Mouse (Mus musculus) liver, postnatal 0 days (tissue): Measurements from ENCODE around the gene Kmt2c. TPM values are rescaled to one million over a fixed set of nuclear protein-coding genes. Genes with fewer than 3 reads are reported as not detected.

Experiments used
- ATAC-seq: fragments of 200-750 bp; cut with Nextera tagmentation; 2 replicates; pipeline ENCODE4 v1.8.0; 2017; ENCODE audit warnings: mild to moderate bottlenecking, moderate library complexity
- DNase-seq: peaks from one replicate; pipeline ENCODE4 v3.0.0-alpha.2; 2016
- H3K27ac ChIP-seq: fragments of 300-500 bp; sonication (generic); 2 replicates; pipeline ENCODE4 v1.5.1; 2014; ENCODE audit warnings: antibody characterized with exemption, moderate library complexity, mild to moderate bottlenecking, low read depth
- H3K27me3 ChIP-seq: fragments of 300-500 bp; sonication (generic); 2 replicates; pipeline ENCODE4 v1.6.1; 2014; ENCODE audit warnings: low read length, control low read depth, mixed read lengths; ENCODE audit not compliant: insufficient read depth
- H3K36me3 ChIP-seq: fragments of 300-500 bp; sonication (generic); replicated peaks from 2 replicates; pipeline ENCODE4 v1.6.1; 2014; ENCODE audit warnings: mild to moderate bottlenecking, control low read depth, low read length, moderate library complexity, mixed read lengths; ENCODE audit not compliant: insufficient read depth
- H3K4me1 ChIP-seq: fragments of 300-500 bp; sonication (generic); 2 replicates; pipeline ENCODE4 v1.6.1; 2014; ENCODE audit warnings: antibody characterized with exemption, mild to moderate bottlenecking, control low read depth; ENCODE audit not compliant: insufficient read depth
- H3K4me2 ChIP-seq: fragments of 300-500 bp; sonication (generic); 2 replicates; pipeline ENCODE4 v1.6.1; 2014; ENCODE audit warnings: low read depth, mild to moderate bottlenecking, low read length, moderate library complexity, mixed read lengths
- H3K4me3 ChIP-seq: fragments of 300-500 bp; sonication (generic); 2 replicates; pipeline ENCODE4 v1.5.1; 2014; ENCODE audit warnings: low read depth, low read length
- H3K9ac ChIP-seq: fragments of 300-500 bp; sonication (generic); replicated peaks from 2 replicates; pipeline ENCODE4 v1.6.1; 2014; ENCODE audit warnings: mild to moderate bottlenecking, moderate library complexity
- H3K9me3 ChIP-seq: fragments of 300-500 bp; sonication (generic); 2 replicates; pipeline ENCODE4 v1.6.1; 2016; ENCODE audit warnings: mild to moderate bottlenecking, control low read depth, low read length, mixed read lengths
- CTCF ChIP-seq: sonication (generic); IDR thresholded peaks from 2 replicates; pipeline ENCODE4 v1.5.1; 2016; ENCODE audit warnings: antibody characterized with exemption, low read depth
- EP300 ChIP-seq: IDR thresholded peaks from 2 replicates; pipeline ENCODE4 v1.6.1; 2016; ENCODE audit warnings: antibody characterized with exemption, low read depth, mild to moderate bottlenecking
- WGBS: fragments of 180-500 bp; shearing (Covaris S2); extraction: QIAGEN DNeasy Blood & Tissue Kit; methylation state at CpG from one replicate; pipeline ENCODE4 v1.1.7; 2014; ENCODE audit not compliant: insufficient replicate concordance; 5-methylcytosine and 5-hydroxymethylcytosine counted together
- polyA plus RNA-seq: library from polyadenylated mRNA; unstranded; fragments of >200 nt; fragmentation: Nextera tagmentation; extraction: Ambion mirVana; gene quantifications from 2 replicates; pipeline ENCODE4 v1.2.1, GENCODE M21; 2015

Gene Kmt2c
- polyA plus RNA-seq, 1 experiment from 2014 or later, result 4.1 TPM

DNA sequence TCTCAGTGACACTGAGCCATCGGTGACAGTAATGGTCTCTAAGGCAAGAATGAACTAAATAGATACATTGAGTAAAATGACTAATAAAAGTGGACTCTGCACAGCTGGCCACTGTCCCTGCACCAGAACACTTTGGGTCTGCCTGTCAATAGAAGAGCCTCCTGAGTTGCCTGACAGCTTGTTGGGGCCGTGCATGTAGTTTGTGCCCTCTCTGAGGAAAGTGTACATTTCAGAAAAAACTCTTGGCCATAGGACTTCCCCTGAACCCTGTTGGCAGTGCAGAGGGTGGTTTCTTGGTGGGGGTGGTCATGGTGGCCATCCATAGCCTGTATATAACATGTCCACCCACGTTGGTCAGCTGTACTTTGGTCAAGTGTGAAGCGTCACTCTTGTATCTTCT is 244.1 kb downstream of the Kmt2c start:
- no peaks in the 10 kb centered on the region for H3K9me3 ChIP-seq
- H3K9ac ChIP-seq, result no peak overlapping the region
- peaks cover 8% of the 10 kb centered on the region for H3K4me1 ChIP-seq
- no peak overlapping the region for H3K4me2 ChIP-seq
- WGBS, result 71% methylated on average over 4 of the region's 4 CpGs
- H3K4me3 ChIP-seq, result no peak overlapping the region
- no peak for DNase-seq
- H3K36me3 ChIP-seq, result peaks cover 39% of the 10 kb centered on the region
- no peak overlapping the region for H3K27ac ChIP-seq
- no peak for ATAC-seq
- no peaks in the 10 kb centered on the region for H3K27me3 ChIP-seq
- no peak for TF ChIP-seq CTCF
- TF ChIP-seq EP300, result no peak

DNA sequence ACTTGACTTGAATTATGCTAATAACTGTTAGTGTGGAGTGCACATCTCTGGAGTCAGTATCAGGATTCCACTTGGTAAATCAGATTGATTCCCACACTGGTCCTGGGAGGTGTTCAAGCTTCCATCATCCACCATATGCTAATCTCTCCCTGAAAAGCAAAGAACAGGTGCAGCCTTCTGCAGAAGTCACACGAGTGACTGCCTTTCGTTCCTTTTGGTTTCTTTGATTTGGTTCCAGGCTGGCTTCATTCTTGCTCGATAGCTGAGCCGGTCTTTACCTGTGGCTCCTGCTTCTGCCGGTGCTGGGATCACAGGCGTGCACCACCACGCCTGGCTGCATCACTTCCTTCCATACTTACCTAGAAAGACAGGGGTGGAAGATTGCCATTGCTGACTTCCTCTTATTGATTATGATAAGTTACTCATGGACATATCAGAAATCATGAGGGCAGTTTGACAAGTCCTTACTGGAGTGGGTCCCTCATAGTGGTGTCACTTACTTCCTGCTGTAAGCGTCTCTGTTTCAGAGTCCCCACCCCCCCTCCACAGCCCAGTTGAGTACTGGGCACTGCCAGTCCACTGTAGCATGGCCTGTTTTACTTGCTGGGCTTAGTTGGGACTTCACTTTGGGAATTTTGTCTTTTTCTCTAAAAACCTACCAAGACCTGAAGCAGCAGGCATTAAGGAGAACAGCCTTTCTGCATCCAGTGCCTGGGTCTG is 245.6 kb downstream of the Kmt2c start:
- H3K4me3 ChIP-seq, result no peak overlapping the region
- H3K27ac ChIP-seq, result 0 out of 2 replicates have a peak overlapping the region, but pooled peaks have one; percentile 11
- TF ChIP-seq CTCF (no peak), EP300 (no peak)
- ATAC-seq (no peak), DNase-seq (no peak)
- 70% methylated on average over 8 of the region's 8 CpGs for WGBS
- no peak overlapping the region for H3K4me2 ChIP-seq
- H3K9me3 ChIP-seq, result no peaks in the 10 kb centered on the region
- no peak overlapping the region for H3K9ac ChIP-seq
- peaks cover 8% of the 10 kb centered on the region for H3K4me1 ChIP-seq
- no peaks in the 10 kb centered on the region for H3K27me3 ChIP-seq
- H3K36me3 ChIP-seq, result peaks cover 30% of the 10 kb centered on the region

GRCm38 (mm10) chr5:25252423-25252822 is 246.2 kb downstream of the Kmt2c start:
- Histone ChIP-seq H3K4me3 (no peak overlapping the region), H3K4me2 (no peak overlapping the region), H3K27me3 (no peaks in the 10 kb centered on the region), H3K9ac (no peak overlapping the region), H3K27ac (peak overlapping the region; percentile 55; the same call in 1 of the 2 replicates), H3K36me3 (peaks cover 27% of the 10 kb centered on the region), H3K9me3 (no peaks in the 10 kb centered on the region), H3K4me1 (peaks cover 8% of the 10 kb centered on the region)
- whole genome bisulfite sequencing, result 55% methylated on average over 2 of the region's 2 CpGs
- DNase-seq (no peak), ATAC-seq (peak; percentile 33; the same call in 1 of the 2 replicates)
- no peak for TF ChIP-seq EP300
- TF ChIP-seq CTCF, result no peak

- DNase-seq (no peak), ATAC-seq (0 out of 2 replicates have a peak, but pooled peaks have one; percentile 40)
- Histone ChIP-seq H3K4me3 (no peak overlapping the region), H3K9ac (no peak overlapping the region), H3K4me1 (peaks cover 3% of the 10 kb centered on the region; the same call in 1 of the 2 replicates), H3K36me3 (peaks cover 7% of the 10 kb centered on the region; the same call in 1 of the 2 replicates), H3K9me3 (no peaks in the 10 kb centered on the region), H3K27me3 (no peaks in the 10 kb centered on the region), H3K27ac (peak overlapping the region; percentile 53), H3K4me2 (no peak overlapping the region)
- 53% methylated on average over 3 of the region's 3 CpGs for WGBS
- TF ChIP-seq EP300 (no peak), CTCF (no peak)
These were observed 251.5 kb downstream of the Kmt2c start for GRCm38 (mm10) chr5:25247036-25247435.

- peak overlapping the region; percentile 53 for H3K27ac ChIP-seq
- no peak overlapping the region for H3K4me3 ChIP-seq
- DNase-seq (no peak), ATAC-seq (no peak)
- H3K4me1 ChIP-seq, result peaks cover 3% of the 10 kb centered on the region; the same call in 1 of the 2 replicates
- no peak overlapping the region for H3K9ac ChIP-seq
- 56% methylated on average over 1 of the region's 1 CpGs for WGBS
- no peaks in the 10 kb centered on the region for H3K9me3 ChIP-seq
- no peak for TF ChIP-seq EP300
- no peak for TF ChIP-seq CTCF
- no peak overlapping the region for H3K4me2 ChIP-seq
- H3K27me3 ChIP-seq, result no peaks in the 10 kb centered on the region
- H3K36me3 ChIP-seq, result peaks cover 6% of the 10 kb centered on the region; the same call in 1 of the 2 replicates
These were observed 252.1 kb downstream of the Kmt2c start for GRCm38 (mm10) chr5:25246473-25246865.

GRCm38 (mm10) chr5:25245806-25246472 is 252.6 kb downstream of the Kmt2c start:
- no peaks in the 10 kb centered on the region for H3K9me3 ChIP-seq
- ATAC-seq (no peak), DNase-seq (no peak)
- peak overlapping the region; percentile 53 for H3K27ac ChIP-seq
- no peak overlapping the region for H3K4me2 ChIP-seq
- H3K9ac ChIP-seq, result no peak overlapping the region
- no peak overlapping the region for H3K4me3 ChIP-seq
- H3K4me1 ChIP-seq, result peaks cover 3% of the 10 kb centered on the region; the same call in 1 of the 2 replicates
- TF ChIP-seq CTCF (no peak), EP300 (no peak)
- H3K36me3 ChIP-seq, result peaks cover 2% of the 10 kb centered on the region; the same call in 1 of the 2 replicates
- WGBS, result 75% methylated on average over 10 of the region's 10 CpGs
- no peaks in the 10 kb centered on the region for H3K27me3 ChIP-seq
